In the genomic region with DNA sequence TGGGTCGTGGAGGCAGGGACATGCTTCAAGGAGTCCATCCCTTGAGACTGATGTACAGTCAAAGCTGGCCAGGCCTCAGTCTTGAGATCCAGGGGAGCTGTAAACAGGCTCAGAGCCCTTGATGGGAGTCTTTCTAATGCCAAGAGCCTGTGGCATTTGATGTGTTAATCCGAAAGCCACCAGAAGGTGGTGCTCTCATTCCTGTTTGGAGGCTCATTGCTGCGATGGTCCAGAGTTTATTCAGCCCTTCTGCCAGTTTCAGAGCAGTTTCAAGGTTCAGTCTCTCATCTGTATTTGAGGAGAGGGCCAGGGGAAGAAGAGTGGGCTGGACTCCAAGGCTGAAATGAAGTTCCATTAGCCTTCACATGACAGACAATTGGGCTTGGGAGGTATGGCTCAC, we compare ENCODE assay signal across 8 mouse cellular contexts.
DNase-seq lines count a peak whose midpoint lies in the region; ATAC-seq and TF ChIP-seq lines count a peak whose summit lies in the region.

No protein-coding gene starts in this region.

- no peak overlapping the region for H3K9ac ChIP-seq in forebrain, embryonic 14.5 days (ENCODE audit: low read length)
- H3K9ac ChIP-seq in neural tube, embryonic 11.5 days (ENCODE audit: low read length): no peak overlapping the region

- 8% methylated on average over 3 of the region's 3 CpGs for WGBS in spleen, adult 2 months
- 6% methylated on average over 3 of the region's 3 CpGs for WGBS in forebrain, embryonic 14.5 days
- WGBS in neural tube, embryonic 11.5 days: 6% methylated on average over 3 of the region's 3 CpGs

- no peaks in the 10 kb centered on the region for H3K36me3 ChIP-seq in spleen, adult 2 months (ENCODE audit: control insufficient read depth, insufficient read depth, low read length)
- no peaks in the 10 kb centered on the region for H3K36me3 ChIP-seq in forebrain, embryonic 14.5 days (ENCODE audit: control insufficient read depth, insufficient read depth, low read length)
- no peaks in the 10 kb centered on the region for H3K36me3 ChIP-seq in neural tube, embryonic 11.5 days (ENCODE audit: control insufficient read depth, insufficient read depth, low read length)

- H3K27ac ChIP-seq in spleen, adult 2 months (ENCODE audit: insufficient read depth, low read length): no peak overlapping the region
- no peak overlapping the region for H3K27ac ChIP-seq in forebrain, embryonic 14.5 days (ENCODE audit: low read depth, low read length)
- no peak overlapping the region for H3K27ac ChIP-seq in neural tube, embryonic 11.5 days (ENCODE audit: low read depth, low read length)

- H3K4me2 ChIP-seq in forebrain, embryonic 14.5 days (ENCODE audit: low read length): no peak overlapping the region
- no peak overlapping the region for H3K4me2 ChIP-seq in neural tube, embryonic 11.5 days (ENCODE audit: low read depth)

- intact Hi-C loops in left cerebral cortex, postnatal 4 days (cut with DNase I): loop anchor here (2.0 to 10.0 kb wide), 4 partner anchors 112 to 479 kb away; no protein-coding TSS in a partner anchor

- no peaks in the 10 kb centered on the region for H3K27me3 ChIP-seq in spleen, adult 2 months (ENCODE audit: control insufficient read depth, insufficient read depth, low read length)
- no peaks in the 10 kb centered on the region for H3K27me3 ChIP-seq in forebrain, embryonic 14.5 days (replicated peaks; ENCODE audit: control insufficient read depth, insufficient read depth, low read length)
- H3K27me3 ChIP-seq in neural tube, embryonic 11.5 days (ENCODE audit: control insufficient read depth, insufficient read depth, low read length): no peaks in the 10 kb centered on the region

- ATAC-seq in cerebellum, adult (ENCODE audit: insufficient number of reproducible peaks, low FRiP score, low TSS enrichment): peak; percentile 56; the same call in 1 of the 2 replicates
- peak; percentile 70 for ATAC-seq in forebrain, embryonic 14.5 days
- 0 out of 2 replicates have a peak, but pooled peaks have one; percentile 35 for ATAC-seq in neural tube, embryonic 11.5 days (ENCODE audit: insufficient read depth, low FRiP score, low TSS enrichment)

- H3K4me1 ChIP-seq in spleen, adult 2 months (ENCODE audit: control insufficient read depth, insufficient read depth, insufficient read length): no peaks in the 10 kb centered on the region
- 0 out of 2 replicates have a peak, but pooled peaks cover 2% of the 10 kb centered on the region for H3K4me1 ChIP-seq in forebrain, embryonic 14.5 days (ENCODE audit: control insufficient read depth, insufficient read depth, low read length)
- no peaks in the 10 kb centered on the region for H3K4me1 ChIP-seq in neural tube, embryonic 11.5 days (ENCODE audit: control insufficient read depth, insufficient read depth, low read length)

- TF ChIP-seq POLR2A in spleen, adult 2 months (IDR thresholded peaks at IDR 0.05; ENCODE audit: low read depth, low read length): no peak

- H3K9me3 ChIP-seq in forebrain, embryonic 14.5 days (replicated peaks; ENCODE audit: control insufficient read depth, low read length): no peaks in the 10 kb centered on the region
- H3K9me3 ChIP-seq in neural tube, embryonic 11.5 days (ENCODE audit: control insufficient read depth, low read length): no peaks in the 10 kb centered on the region

- peak; percentile 23; the same call in 1 of the 2 replicates for TF ChIP-seq CTCF in spleen, adult 2 months (IDR thresholded peaks at IDR 0.05; ENCODE audit: extremely low read depth, insufficient read depth, insufficient read length, insufficient replicate concordance)

- peak in 1 of 2 experiments; percentile 15 for DNase-seq in spleen, adult 2 months (ENCODE audit: low read depth in 1 of 2, low spot score in 2 of 2)
- no peak for DNase-seq in spleen, postnatal 36 days (ENCODE audit: low spot score in 2 of 2)
- peak; percentile 91 for DNase-seq in forebrain, embryonic 14.5 days (ENCODE audit: low spot score)
- peak; percentile 54 for DNase-seq in induced T-regulatory cell, adult 2 months (ENCODE audit: low read depth)
- peak; percentile 83 for DNase-seq in left cerebral cortex, postnatal 4 days
- DNase-seq in neural tube, embryonic 11.5 days (ENCODE audit: low spot score): peak; percentile 72
- DNase-seq in thymus, postnatal 4 days: peak; percentile 75

- no peak overlapping the region for H3K4me3 ChIP-seq in spleen, adult 2 months (ENCODE audit: extremely low read depth, insufficient read depth, insufficient read length)
- no peak overlapping the region for H3K4me3 ChIP-seq in forebrain, embryonic 14.5 days (ENCODE audit: low read depth, low read length)
- H3K4me3 ChIP-seq in neural tube, embryonic 11.5 days (ENCODE audit: low read depth, low read length): no peak overlapping the region

Comparison
In these comparisons a context has a peak if more than half of its experiments do, and no peak if none do; other contexts are left out.
1. DNase-seq: peak in forebrain, embryonic 14.5 days (single experiment), induced T-regulatory cell, adult 2 months (single experiment), left cerebral cortex, postnatal 4 days (single experiment), neural tube, embryonic 11.5 days (single experiment) and thymus, postnatal 4 days (single experiment); none in spleen, postnatal 36 days (0 of 2).
2. Peak in every context shown above with its lines, with median percentiles within 50 percentile points of each other: ATAC-seq.